Mouse (Mus musculus): ENCODE data around the gene Gm5346.
"Not testable (repeated sequence)": the region's sequence is repeated elsewhere in the genome, so short reads cannot be mapped to it uniquely, and the experiment has no call there.

The Gm5346 gene

GRCm38 (mm10) chr8:43627176-43627575 lies at the start of gene Gm5346:
Gene Gm5346, minus strand, starts transcription at chr8:43627276.
- DNase-seq (ENCODE audit: extremely low spot score) = no peak

DNA sequence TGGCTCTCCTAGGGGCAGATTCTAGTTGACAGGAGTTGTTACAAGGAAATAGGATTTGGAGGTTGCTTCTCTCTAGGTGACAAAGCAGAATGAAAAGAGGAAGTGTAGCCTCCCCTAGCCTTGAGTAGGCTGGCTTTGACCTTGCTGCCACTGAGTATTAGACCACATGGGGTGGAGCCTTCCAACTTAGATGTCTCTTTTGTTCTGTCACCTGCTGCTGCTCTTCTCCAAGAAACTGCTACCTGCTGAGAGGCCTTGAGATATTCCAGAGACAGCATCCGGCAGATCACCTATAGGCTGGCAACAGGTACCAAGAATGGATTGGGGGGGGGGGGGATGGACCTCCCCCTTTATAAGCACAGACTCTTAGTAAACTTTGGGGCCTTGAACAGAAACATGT lies 11.0 kb downstream of the Gm5346 start:
- no peak for DNase-seq (ENCODE audit: extremely low spot score)

GRCm38 (mm10) chr8:43603657-43604056 lies 23.4 kb downstream of the Gm5346 start:
- not testable (repeated sequence) for DNase-seq (ENCODE audit: extremely low spot score)

DNA sequence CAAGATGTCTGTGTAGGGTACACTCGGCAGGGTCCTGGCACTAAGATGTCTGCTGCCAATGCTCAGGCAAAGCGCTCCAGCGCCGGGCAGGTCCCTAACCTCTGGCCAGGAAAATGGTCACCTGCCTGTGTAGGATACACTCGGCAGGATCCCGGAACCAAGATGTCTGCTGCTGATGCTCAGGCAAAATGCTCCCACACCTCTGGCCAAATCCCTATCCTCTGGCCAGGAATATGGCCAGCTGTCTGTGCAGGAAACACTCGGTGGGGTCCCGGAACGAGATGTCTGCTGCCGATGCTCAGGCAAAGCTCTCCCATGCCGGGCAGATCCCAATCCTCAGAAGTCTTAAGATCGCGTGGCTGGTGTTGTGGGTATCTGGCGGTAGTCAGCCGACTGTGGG lies 23.9 kb downstream of the Gm5346 start:
- not testable (repeated sequence) for DNase-seq (ENCODE audit: extremely low spot score)

DNA sequence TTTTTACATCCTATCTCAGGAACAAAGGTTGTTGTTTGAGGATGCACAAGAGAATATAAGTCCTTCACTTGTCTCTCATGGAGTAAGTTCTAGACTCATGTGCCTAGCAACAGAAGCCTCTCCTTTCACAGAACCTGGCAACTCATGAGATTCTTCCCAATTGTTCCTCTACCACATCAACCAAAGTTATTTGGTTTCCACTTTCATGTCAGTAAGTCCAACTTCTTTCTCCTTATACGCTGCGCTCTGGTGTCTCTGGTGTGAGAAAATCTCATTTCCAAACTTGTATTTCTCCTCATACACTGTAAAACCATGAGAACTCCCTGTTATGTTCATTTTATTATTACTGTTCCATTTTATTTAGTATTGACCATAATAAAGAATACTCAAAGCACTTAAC lies 50.5 kb downstream of the Gm5346 start, which contains the start of gene Adam26a:
Gene Adam26a, minus strand, starts transcription at position 101 of the 400 bp plus-strand sequence.
- not testable (repeated sequence) for DNase-seq (ENCODE audit: extremely low spot score)
